Mouse (Mus musculus) intestine, embryonic 15.5 days (tissue): ENCODE measurements at regions not wholly inside any gene's neighbourhood (a gene's known extent, or its start where the extent isn't known, plus 50 kb on each side); places are given as distances from the start of the nearest gene placed in this dataset.

Source experiments
- ATAC-seq: fragments of 200-750 bp; cut with Nextera tagmentation; 2 replicates; pipeline ENCODE4 v1.8.0; 2017; ENCODE audit warnings: moderate TSS enrichment, moderate library complexity
- H3K27ac ChIP-seq: fragments of 300-500 bp; sonication (generic); 2 replicates; pipeline ENCODE4 v1.5.1; 2015; ENCODE audit warnings: mild to moderate bottlenecking, inconsistent platforms
- H3K27me3 ChIP-seq: fragments of 300-500 bp; sonication (generic); replicated peaks from 2 replicates; pipeline ENCODE4 v1.6.1; 2015; ENCODE audit warnings: inconsistent platforms
- H3K36me3 ChIP-seq: fragments of 300-500 bp; sonication (generic); 2 replicates; pipeline ENCODE4 v1.6.1; 2015; ENCODE audit warnings: inconsistent platforms
- H3K4me1 ChIP-seq: fragments of 300-500 bp; sonication (generic); replicated peaks from 2 replicates; pipeline ENCODE4 v1.6.1; 2015; ENCODE audit warnings: inconsistent platforms
- H3K4me2 ChIP-seq: fragments of 300-500 bp; sonication (generic); replicated peaks from 2 replicates; pipeline ENCODE4 v1.6.1; 2015; ENCODE audit warnings: mild to moderate bottlenecking, inconsistent platforms
- H3K4me3 ChIP-seq: fragments of 300-500 bp; sonication (generic); replicated peaks from 2 replicates; pipeline ENCODE4 v1.5.1; 2015; ENCODE audit warnings: inconsistent platforms
- H3K9ac ChIP-seq: fragments of 300-500 bp; sonication (generic); 2 replicates; pipeline ENCODE4 v1.6.1; 2015; ENCODE audit warnings: inconsistent platforms
- H3K9me3 ChIP-seq: fragments of 300-500 bp; sonication (generic); 2 replicates; pipeline ENCODE4 v1.6.1; 2016; ENCODE audit warnings: inconsistent platforms
- WGBS: fragments of 180-500 bp; shearing (Covaris S2); methylation state at CpG from one replicate; pipeline ENCODE4 v1.1.7; 2015; 5-methylcytosine and 5-hydroxymethylcytosine counted together

DNA sequence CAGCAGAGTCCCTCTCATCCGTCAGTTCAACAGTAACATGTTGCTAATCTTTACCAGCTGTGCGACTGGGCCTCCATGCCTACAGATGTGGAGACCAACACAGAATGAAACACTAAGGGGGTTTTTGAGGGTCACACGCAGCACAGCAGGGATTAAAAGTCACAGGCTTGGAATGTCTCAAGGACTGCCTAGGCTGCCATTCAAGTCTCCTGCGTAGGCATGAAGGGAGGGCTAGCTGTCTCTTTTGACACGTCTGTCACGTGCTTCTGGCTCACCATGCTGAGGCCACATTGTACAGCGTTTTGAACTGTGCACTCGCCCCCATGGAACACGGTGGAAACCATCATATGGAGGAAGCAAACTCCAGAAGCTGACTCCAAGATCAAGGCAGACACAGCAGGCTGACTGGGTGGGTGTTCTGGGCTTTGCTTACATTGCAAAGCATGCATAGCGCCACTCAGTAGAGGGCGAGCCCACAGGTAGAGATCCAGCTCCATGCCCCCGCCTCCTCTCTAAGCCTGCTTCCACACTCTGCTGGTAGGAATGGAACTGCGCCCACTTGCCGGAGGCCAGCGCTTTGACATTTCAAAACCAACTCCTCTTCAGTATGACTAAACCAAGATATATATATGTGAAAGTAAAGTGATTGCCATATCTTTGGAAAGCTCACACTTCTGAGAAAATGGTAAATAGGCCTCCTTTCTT is 103.0 kb downstream of the Zbtb18 start:
- no peak for ATAC-seq
- Histone ChIP-seq H3K4me2 (no peak overlapping the region), H3K27ac (no peak overlapping the region), H3K4me3 (no peak overlapping the region), H3K36me3 (no peaks in the 10 kb centered on the region), H3K9me3 (no peaks in the 10 kb centered on the region), H3K4me1 (no peaks in the 10 kb centered on the region), H3K27me3 (no peaks in the 10 kb centered on the region), H3K9ac (no peak overlapping the region)
- 84% methylated on average over 15 of the region's 15 CpGs for WGBS

DNA sequence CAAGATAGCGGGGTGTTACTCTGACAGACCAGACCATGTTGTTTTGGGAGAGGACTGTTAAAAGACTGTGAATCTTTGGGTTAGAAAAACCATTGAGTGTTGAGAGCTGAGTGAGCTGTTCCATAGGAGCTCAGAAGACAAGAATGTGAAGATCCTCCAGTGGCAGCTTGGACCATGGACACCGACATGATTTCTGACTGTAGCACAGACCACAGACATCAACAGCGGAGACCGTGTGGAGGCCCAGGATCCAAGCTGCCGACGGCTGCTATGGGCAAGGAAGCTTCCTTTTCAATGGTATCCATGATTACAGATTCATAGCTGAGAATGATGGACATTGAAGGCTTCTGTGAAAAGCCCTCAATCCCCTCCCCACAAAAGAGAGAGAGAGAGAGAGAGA is 105.6 kb downstream of the Zbtb18 start:
- Histone ChIP-seq H3K4me2 (no peak overlapping the region), H3K9ac (no peak overlapping the region), H3K27ac (no peak overlapping the region), H3K36me3 (no peaks in the 10 kb centered on the region), H3K4me1 (no peaks in the 10 kb centered on the region), H3K27me3 (no peaks in the 10 kb centered on the region), H3K9me3 (no peaks in the 10 kb centered on the region), H3K4me3 (no peak overlapping the region)
- ATAC-seq: no peak
- 88% methylated on average over 6 of the region's 6 CpGs for WGBS

DNA sequence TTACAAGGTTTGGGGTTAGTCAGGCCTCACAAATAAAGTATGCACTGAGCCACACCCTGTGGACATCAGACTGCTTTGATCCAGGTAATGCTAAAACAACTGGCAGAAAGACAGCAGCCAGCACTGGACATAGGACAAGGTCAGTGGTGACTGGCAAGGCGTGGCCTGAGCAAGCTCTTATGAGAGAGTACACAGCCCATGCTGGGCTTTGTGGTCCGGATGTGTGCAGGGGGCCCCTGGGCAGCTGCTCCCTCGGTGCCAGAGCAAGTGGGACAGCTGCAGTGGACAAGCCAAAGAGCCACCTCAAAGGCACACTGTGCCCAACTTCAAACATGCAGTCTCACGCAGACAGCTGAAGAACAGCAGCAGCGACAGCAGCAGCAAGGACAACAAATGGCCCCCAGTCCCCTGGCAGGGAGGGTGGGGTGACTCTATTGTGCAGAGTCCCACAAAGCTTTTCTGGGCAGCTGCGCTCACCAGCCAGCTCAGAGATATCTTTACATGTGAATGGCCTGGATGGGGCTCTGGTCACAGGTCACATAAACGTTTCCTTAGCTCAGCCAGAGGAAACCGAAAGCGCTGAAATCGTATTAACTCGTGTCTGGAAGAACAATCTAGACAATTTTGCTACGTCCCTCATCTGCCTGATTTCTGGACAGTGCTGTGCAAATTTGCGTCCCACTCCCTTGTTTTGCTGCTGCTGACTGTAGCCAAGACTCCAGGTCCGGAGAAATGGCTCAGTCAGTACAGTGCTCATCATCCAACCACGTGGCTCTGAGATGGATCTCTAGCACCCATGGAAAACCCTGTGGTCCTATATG is 113.5 kb downstream of the Zbtb18 start:
- ATAC-seq: peak; percentile 73
- no peak overlapping the region for H3K9ac ChIP-seq
- H3K9me3 ChIP-seq: no peaks in the 10 kb centered on the region
- H3K27me3 ChIP-seq: no peaks in the 10 kb centered on the region
- H3K36me3 ChIP-seq: no peaks in the 10 kb centered on the region
- H3K4me1 ChIP-seq: peaks cover 7% of the 10 kb centered on the region; the same call in 1 of the 2 replicates
- no peak overlapping the region for H3K4me3 ChIP-seq
- WGBS: 38% methylated on average over 15 of the region's 15 CpGs
- peak overlapping the region; percentile 36 for H3K4me2 ChIP-seq
- peak overlapping the region; percentile 51; the same call in 1 of the 2 replicates for H3K27ac ChIP-seq

DNA sequence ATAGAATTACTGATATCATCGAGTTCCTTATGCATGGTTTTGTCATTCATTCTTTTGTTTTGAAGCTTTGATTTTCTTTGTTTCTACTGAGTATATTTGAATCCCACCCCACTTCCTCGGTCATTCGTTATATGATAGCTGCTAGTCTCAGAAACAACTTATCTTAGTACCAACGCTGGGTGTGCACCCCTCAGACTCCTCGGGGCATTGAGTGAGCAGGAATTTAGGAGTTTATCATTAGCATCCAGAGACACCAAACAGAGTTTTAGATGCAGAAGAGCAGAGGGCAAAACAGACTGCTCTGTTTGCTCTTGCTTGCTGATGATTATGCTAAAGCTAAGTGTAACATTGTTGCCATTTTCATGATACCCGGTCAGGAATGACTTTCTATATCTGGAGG is 115.3 kb downstream of the Zbtb18 start:
- Histone ChIP-seq H3K9me3 (no peaks in the 10 kb centered on the region), H3K4me2 (peak overlapping the region; percentile 19; the same call in 1 of the 2 replicates), H3K9ac (no peak overlapping the region), H3K36me3 (no peaks in the 10 kb centered on the region), H3K4me1 (peaks cover 7% of the 10 kb centered on the region; the same call in 1 of the 2 replicates), H3K4me3 (no peak overlapping the region), H3K27me3 (no peaks in the 10 kb centered on the region), H3K27ac (peak overlapping the region; percentile 32; the same call in 1 of the 2 replicates)
- no peak for ATAC-seq
- WGBS: 63% methylated on average over 6 of the region's 6 CpGs

DNA sequence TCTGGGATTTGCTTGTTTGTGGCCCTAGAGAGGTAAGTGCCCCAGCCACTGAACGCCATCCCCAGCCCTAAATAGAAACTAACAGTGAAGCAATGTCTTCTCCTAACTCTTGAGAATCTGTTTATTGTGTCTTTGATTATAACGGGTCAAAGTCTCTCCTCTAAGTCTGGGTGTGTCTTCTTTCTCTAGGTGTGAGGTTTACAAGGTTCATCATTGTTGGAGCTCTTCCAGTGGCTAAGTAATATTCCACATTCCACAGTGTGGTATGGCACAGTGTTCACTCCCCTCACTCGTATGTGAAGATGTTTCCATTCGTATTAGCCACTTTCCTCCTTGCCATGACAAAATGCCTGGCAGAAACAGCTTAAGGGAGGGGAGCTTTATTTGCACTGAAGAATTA is 115.7 kb downstream of the Zbtb18 start:
- Histone ChIP-seq H3K4me3 (no peak overlapping the region), H3K4me1 (peaks cover 7% of the 10 kb centered on the region; the same call in 1 of the 2 replicates), H3K9ac (no peak overlapping the region), H3K9me3 (no peaks in the 10 kb centered on the region), H3K4me2 (peak overlapping the region; percentile 19; the same call in 1 of the 2 replicates), H3K27me3 (no peaks in the 10 kb centered on the region), H3K36me3 (no peaks in the 10 kb centered on the region), H3K27ac (peak overlapping the region; percentile 27; the same call in 1 of the 2 replicates)
- 44% methylated on average over 4 of the region's 4 CpGs for WGBS
- ATAC-seq: peak; percentile 92

DNA sequence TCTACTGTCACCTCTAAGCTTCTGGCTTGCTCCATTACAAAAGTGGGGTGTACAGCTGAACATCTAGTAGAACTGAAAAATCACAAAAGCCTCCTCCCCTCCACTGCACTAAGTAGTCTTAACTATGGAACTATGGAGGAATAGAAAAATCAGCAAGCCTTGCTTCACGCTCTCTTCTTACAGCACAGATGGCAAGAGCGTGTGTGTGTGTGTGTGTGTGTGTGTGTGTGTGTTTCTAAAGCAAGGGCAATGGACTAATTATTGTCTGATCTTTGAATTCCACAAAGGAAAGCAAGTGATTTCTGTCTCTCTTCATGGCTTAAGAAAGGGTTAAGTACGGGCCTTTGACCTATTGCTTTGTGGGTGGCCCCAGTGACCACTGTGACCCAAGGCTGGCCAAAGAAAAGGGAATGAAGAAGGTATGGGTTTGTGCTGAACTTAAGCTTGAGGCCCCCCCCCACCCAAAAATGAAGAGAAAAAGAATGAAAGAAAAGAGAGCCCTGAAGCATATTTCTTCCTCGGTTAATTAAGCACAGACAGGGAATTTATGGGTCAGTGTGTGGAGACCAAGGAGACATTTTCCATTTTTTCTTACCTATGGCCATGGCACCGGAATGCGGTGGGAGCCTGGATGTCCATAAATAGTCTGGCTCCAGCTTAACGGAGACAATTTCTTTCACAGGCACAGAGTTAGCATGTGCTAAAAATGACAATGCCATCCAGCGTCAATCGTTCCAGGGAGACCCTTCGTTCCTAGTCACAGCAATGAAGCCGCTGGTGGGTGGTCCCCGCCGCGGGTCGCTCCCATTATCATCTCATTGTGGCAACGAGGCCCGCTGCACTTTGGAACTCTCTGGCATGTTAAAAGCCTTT is 119.8 kb downstream of the Zbtb18 start:
- 84% methylated on average over 17 of the region's 17 CpGs for WGBS
- no peaks in the 10 kb centered on the region for H3K27me3 ChIP-seq
- peaks cover 3% of the 10 kb centered on the region; the same call in 1 of the 2 replicates for H3K4me1 ChIP-seq
- no peak overlapping the region for H3K4me3 ChIP-seq
- H3K9me3 ChIP-seq: no peaks in the 10 kb centered on the region
- no peak overlapping the region for H3K9ac ChIP-seq
- H3K4me2 ChIP-seq: no peak overlapping the region
- no peaks in the 10 kb centered on the region for H3K36me3 ChIP-seq
- H3K27ac ChIP-seq: no peak overlapping the region
- no peak for ATAC-seq

DNA sequence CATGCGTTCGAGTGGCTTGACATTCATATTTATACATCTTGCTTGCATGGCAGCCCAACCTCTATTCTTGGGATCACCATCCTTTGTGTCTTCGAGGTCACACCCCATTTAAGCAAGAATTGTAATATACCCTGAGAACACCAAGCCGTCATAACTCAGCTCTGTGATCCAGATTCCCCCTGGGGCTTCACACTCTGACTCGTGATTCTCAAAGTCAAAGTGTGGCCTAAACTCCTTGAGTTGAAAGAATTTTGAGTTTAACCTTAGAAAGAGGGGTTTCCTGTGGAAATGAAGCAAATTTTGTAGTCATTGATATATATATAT is 120.4 kb downstream of the Zbtb18 start:
- no peak overlapping the region for H3K9ac ChIP-seq
- H3K4me3 ChIP-seq: no peak overlapping the region
- H3K4me2 ChIP-seq: no peak overlapping the region
- ATAC-seq: no peak
- no peak overlapping the region for H3K27ac ChIP-seq
- WGBS: 87% methylated on average over 5 of the region's 5 CpGs
- H3K9me3 ChIP-seq: no peaks in the 10 kb centered on the region
- H3K27me3 ChIP-seq: no peaks in the 10 kb centered on the region
- H3K36me3 ChIP-seq: no peaks in the 10 kb centered on the region
- peaks cover 3% of the 10 kb centered on the region; the same call in 1 of the 2 replicates for H3K4me1 ChIP-seq

DNA sequence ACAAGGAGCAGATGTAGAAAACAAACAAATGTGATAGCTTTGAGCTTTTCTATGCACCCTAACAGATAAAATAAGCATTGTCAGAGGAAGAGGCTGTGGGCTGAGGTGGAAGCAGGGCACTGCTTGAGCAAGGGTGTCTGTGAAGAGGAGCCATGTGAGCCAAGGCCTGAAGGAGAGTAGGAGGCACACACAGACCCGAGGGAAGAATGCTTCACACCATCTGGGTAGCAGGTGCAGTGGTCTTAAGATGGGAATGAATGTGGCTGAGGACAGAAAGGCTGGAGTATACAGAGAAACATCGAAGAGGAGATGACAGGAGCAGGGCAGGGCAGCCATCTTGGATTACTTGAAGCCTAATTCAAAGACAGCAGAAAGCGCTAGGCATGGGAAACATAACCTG is 123.5 kb downstream of the Zbtb18 start:
- Histone ChIP-seq H3K9me3 (no peaks in the 10 kb centered on the region), H3K4me2 (no peak overlapping the region), H3K36me3 (no peaks in the 10 kb centered on the region), H3K4me1 (no peaks in the 10 kb centered on the region), H3K9ac (no peak overlapping the region), H3K27ac (no peak overlapping the region), H3K4me3 (no peak overlapping the region), H3K27me3 (no peaks in the 10 kb centered on the region)
- 88% methylated on average over 3 of the region's 3 CpGs for WGBS
- no peak for ATAC-seq

DNA sequence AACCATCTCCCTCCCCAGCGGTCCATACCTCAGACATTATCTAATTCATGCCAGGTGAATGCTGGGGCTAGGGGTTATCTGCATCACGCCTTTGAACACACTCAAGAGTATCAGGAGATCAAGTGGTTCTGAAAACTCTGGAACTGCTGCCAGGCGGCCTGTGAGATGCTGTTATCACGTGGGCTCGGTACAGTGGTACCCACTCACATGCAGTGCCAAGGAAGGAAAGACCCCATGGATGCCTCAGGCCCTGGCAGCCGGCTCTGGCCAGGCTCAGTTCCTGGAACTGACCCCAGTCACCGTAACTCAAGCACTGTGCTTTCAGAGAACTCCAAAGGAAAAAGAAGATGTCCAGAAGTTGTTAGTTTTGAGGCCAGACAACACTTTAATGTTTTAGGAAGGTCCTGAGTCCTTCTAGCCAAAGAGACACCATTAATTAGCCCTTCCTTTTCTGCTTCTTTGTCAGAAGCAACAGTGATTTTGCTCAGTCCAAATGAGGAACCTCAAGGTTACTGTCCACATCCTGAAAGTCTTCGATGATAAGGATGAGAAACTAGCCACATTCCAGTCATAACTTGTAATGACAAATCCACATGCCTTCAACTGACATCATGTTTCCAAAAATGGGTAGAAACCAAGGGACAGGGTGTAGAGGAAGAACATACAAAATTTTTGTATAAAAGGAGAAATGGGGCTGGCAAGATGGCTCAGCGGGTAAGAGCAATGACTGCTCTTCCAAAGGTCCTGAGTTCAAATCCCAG is 126.1 kb downstream of the Zbtb18 start:
- Histone ChIP-seq H3K9me3 (no peaks in the 10 kb centered on the region), H3K9ac (no peak overlapping the region), H3K4me1 (no peaks in the 10 kb centered on the region), H3K4me2 (no peak overlapping the region), H3K27ac (no peak overlapping the region), H3K4me3 (no peak overlapping the region), H3K36me3 (no peaks in the 10 kb centered on the region), H3K27me3 (no peaks in the 10 kb centered on the region)
- WGBS: 82% methylated on average over 9 of the region's 9 CpGs
- ATAC-seq: no peak

DNA sequence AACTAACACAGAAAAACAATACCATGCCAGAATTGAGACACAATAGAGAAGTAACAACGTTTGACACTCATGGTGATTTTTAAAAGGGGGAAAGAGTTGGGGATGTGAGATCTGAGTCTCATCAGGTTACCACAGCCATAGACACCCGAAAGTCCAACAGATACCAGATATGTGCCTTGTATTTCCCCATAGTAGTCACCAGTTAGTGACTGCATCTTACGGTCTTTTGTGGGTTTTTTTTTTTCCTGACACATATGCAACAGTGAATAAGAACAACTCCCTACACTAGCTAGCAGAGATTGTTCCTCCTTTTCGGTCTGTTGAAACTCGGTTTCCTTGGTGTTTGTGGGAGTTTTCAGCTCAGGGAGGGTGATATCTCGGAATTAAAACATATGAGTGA is 127.4 kb downstream of the Zbtb18 start:
- WGBS: 85% methylated on average over 6 of the region's 6 CpGs
- no peaks in the 10 kb centered on the region for H3K9me3 ChIP-seq
- ATAC-seq: no peak

DNA sequence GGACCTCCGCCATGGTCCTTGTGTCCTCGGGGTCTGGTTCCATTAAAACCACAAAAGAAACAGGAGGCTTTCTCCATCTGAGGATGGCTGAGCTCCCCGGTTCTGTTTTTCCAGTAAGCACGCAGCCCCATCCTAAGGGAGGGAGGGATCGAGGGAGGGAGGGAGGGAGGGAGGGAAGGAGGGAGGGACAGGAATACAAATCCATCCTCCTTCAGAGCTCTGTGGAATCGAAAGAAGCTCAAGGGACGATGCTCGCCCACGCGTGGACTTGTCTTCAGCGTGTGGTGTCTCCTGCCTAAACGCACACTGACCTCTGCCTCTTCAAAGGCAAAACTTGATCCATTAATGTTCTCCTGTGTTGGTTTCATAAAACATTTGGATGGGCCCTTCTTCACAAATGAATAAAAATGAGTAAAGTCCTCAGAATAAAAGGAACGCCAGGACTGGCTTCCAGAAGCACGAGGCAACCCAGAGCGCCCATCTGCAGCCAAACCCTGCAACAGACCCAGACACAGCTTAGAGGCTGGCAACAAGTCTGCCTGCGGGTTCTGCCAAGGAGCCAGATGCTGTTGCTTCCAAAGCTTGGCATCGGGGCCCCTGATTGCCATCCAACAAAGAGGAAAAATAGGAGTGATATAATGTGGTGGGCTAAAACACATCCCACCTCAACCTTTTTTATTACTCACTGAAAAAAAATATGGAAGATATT is 131.0 kb downstream of the Zbtb18 start:
- H3K4me3 ChIP-seq: no peak overlapping the region
- WGBS: 86% methylated on average over 17 of the region's 17 CpGs

More for the DNA sequence above, 127.4 kb downstream of the Zbtb18 start:
- H3K9ac ChIP-seq: no peak overlapping the region
- H3K27me3 ChIP-seq: no peaks in the 10 kb centered on the region
- no peaks in the 10 kb centered on the region for H3K4me1 ChIP-seq
- H3K4me3 ChIP-seq: no peak overlapping the region
- H3K36me3 ChIP-seq: no peaks in the 10 kb centered on the region
- no peak overlapping the region for H3K4me2 ChIP-seq
- no peak overlapping the region for H3K27ac ChIP-seq

More for the DNA sequence above, 131.0 kb downstream of the Zbtb18 start:
- no peaks in the 10 kb centered on the region for H3K9me3 ChIP-seq
- H3K4me1 ChIP-seq: no peaks in the 10 kb centered on the region
- H3K27me3 ChIP-seq: no peaks in the 10 kb centered on the region
- no peak for ATAC-seq
- H3K27ac ChIP-seq: no peak overlapping the region
- no peak overlapping the region for H3K9ac ChIP-seq
- no peak overlapping the region for H3K4me2 ChIP-seq
- H3K36me3 ChIP-seq: no peaks in the 10 kb centered on the region
